Mouse (Mus musculus): Measurements from ENCODE around the gene Dis3l2.

DNA sequence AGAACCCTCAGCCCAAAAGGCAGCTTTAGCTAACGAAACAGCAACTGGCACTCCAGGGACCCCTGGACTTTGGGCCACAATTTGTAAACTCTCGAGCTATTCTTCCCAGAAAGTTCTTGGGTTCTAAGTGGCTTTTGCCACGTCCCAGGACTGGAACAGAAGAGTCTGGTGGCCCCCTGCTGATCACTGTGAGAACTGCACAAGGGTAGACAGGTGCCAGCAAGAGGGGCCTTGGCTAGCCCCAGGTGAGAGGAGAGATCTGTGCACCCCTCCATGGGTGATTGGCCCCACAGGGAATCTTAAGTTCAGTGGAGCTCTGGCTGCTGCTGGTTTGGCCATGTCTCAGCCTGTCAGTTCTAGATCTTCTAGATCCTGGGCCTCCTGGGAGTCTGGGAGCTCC lies 337.5 kb downstream of the Dis3l2 start:
- no peak for TF ChIP-seq POLR2A (IDR thresholded peaks at IDR 0.05; ENCODE audit: borderline replicate concordance, extremely low read depth, low read depth, low read length)
- peak; percentile 66 for TF ChIP-seq CTCF (IDR thresholded peaks at IDR 0.05; ENCODE audit: insufficient read depth, low read length)
